Mouse (Mus musculus): ENCODE data around the gene Rnf114.

DNA sequence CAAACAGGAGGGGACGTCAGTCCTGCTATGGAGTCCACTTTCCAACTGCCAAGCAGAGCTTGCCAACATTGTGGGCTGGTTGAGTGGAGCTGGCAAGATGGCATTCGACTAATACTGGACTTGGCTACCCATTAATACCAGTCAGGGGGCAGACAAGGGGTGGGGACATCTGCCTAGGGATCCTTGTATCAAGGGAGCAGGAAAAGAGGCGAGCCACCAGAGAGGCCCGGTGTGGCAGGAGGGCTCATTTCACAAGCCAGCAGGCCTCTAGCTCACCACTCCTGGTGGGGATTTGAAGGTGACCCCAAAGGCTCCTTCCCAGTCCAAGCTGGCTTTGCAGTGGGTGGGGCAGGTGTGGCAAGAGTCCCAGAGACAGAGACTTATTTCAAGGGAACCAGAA, 9.8 kb upstream of the Rnf114 start:
- TF ChIP-seq CTCF (IDR thresholded peaks at IDR 0.05; ENCODE audit: low read depth) (no peak), EP300 (IDR thresholded peaks at IDR 0.05; ENCODE audit: low read depth) (no peak)
